Mouse (Mus musculus): ENCODE measurements around the gene Dclk2. TPM values are rescaled to one million over a fixed set of nuclear protein-coding genes. Genes with fewer than 3 reads are reported as not detected.

The Dclk2 gene
- polyA plus RNA-seq, 1 experiment from 2014 or later = 69.4 TPM

DNA sequence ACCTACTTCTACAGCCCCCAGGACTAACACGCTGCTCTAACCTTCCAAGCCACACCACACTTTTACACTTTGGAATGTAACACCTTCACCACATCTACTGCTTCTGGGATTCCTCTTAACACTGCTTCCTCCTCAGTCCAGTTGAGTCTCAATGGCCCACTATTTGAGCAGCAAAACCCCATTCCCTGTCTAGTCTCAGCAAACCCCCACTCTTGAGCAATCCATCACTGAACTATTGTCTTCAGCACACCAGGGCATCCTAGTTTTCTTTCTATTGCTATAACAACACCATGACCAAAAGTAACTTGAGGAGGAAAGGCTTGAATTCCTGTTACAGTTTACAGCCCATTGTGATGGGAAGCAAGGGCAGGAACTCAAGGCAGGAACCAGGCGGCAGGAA, 36.2 kb downstream of the Dclk2 start:
- H3K27me3 ChIP-seq = no peaks in the 10 kb centered on the region
- peaks cover 10% of the 10 kb centered on the region; the same call in 1 of the 2 replicates for H3K4me1 ChIP-seq (replicated peaks)
- H3K4me3 ChIP-seq = no peak overlapping the region
- no peaks in the 10 kb centered on the region for H3K36me3 ChIP-seq
- H3K27ac ChIP-seq (replicated peaks) = no peak overlapping the region
- no peak overlapping the region for H3K9ac ChIP-seq
- 82% methylated on average over 2 of the region's 2 CpGs for WGBS
- no peaks in the 10 kb centered on the region for H3K9me3 ChIP-seq
- no peak for ATAC-seq (ENCODE audit: low read depth)
- no peak overlapping the region for H3K4me2 ChIP-seq

- no peaks in the 10 kb centered on the region for H3K36me3 ChIP-seq
- H3K27me3 ChIP-seq = no peaks in the 10 kb centered on the region
- 78% methylated on average over 6 of the region's 6 CpGs for WGBS
- H3K27ac ChIP-seq (replicated peaks) = no peak overlapping the region
- H3K4me1 ChIP-seq (replicated peaks) = peaks cover 10% of the 10 kb centered on the region; the same call in 1 of the 2 replicates
- H3K9me3 ChIP-seq = no peaks in the 10 kb centered on the region
- H3K4me2 ChIP-seq = no peak overlapping the region
- H3K9ac ChIP-seq = no peak overlapping the region
- no peak overlapping the region for H3K4me3 ChIP-seq
- no peak for ATAC-seq (ENCODE audit: low read depth)
Observed at GRCm38 (mm10) chr3:86883985-86884384, 36.7 kb downstream of the Dclk2 start.

GRCm38 (mm10) chr3:86875912-86876311, 44.7 kb downstream of the Dclk2 start:
- H3K27ac ChIP-seq (replicated peaks) = no peak overlapping the region
- WGBS = 65% methylated on average over 5 of the region's 5 CpGs
- H3K9me3 ChIP-seq = no peaks in the 10 kb centered on the region
- H3K27me3 ChIP-seq = no peaks in the 10 kb centered on the region
- no peak overlapping the region for H3K4me2 ChIP-seq
- H3K9ac ChIP-seq = no peak overlapping the region
- no peak overlapping the region for H3K4me3 ChIP-seq
- no peaks in the 10 kb centered on the region for H3K36me3 ChIP-seq
- H3K4me1 ChIP-seq (replicated peaks) = peaks cover 20% of the 10 kb centered on the region
- no peak for ATAC-seq (ENCODE audit: low read depth)

- Histone ChIP-seq H3K4me1 (replicated peaks) (peaks cover 30% of the 10 kb centered on the region), H3K36me3 (no peaks in the 10 kb centered on the region), H3K27ac (replicated peaks) (peak overlapping the region; percentile 50; the same call in 1 of the 2 replicates), H3K4me3 (no peak overlapping the region), H3K9ac (no peak overlapping the region), H3K27me3 (no peaks in the 10 kb centered on the region), H3K4me2 (no peak overlapping the region), H3K9me3 (no peaks in the 10 kb centered on the region)
- 34% methylated on average over 6 of the region's 6 CpGs for WGBS
- ATAC-seq (ENCODE audit: low read depth) = peak; percentile 42
Observed at GRCm38 (mm10) chr3:86873092-86873600, 47.5 kb downstream of the Dclk2 start.

DNA sequence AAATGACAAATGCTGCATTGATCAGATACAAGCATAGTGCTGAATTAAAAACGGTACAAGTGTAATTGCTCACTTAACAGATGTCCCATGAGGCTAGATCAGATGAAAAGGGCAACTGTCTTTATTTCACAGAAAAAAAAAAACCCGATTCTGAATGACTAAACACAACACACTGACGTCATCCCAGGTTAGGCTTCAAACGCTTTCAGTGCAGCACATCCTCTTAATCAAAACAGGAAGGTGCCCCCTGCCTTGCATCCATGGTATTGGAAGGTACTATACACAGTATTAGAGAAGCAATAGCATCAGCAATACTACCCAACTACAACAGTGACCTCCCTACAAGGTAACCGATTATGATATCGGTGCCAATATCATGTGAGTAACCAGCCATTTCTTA, 49.7 kb downstream of the Dclk2 start:
- no peak overlapping the region for H3K9ac ChIP-seq
- no peaks in the 10 kb centered on the region for H3K27me3 ChIP-seq
- no peaks in the 10 kb centered on the region for H3K36me3 ChIP-seq
- no peak overlapping the region for H3K4me3 ChIP-seq
- no peaks in the 10 kb centered on the region for H3K9me3 ChIP-seq
- ATAC-seq (ENCODE audit: low read depth) = no peak
- no peak overlapping the region for H3K4me2 ChIP-seq
- 60% methylated on average over 6 of the region's 6 CpGs for WGBS
- H3K4me1 ChIP-seq (replicated peaks) = peaks cover 32% of the 10 kb centered on the region
- H3K27ac ChIP-seq (replicated peaks) = no peak overlapping the region

- Histone ChIP-seq H3K27ac (replicated peaks) (0 out of 2 replicates have a peak overlapping the region, but pooled peaks have one; percentile 33), H3K27me3 (no peaks in the 10 kb centered on the region)
- WGBS = 8% methylated on average over 3 of the region's 3 CpGs
Observed at GRCm38 (mm10) chr3:86870411-86870810, 50.2 kb downstream of the Dclk2 start.

DNA sequence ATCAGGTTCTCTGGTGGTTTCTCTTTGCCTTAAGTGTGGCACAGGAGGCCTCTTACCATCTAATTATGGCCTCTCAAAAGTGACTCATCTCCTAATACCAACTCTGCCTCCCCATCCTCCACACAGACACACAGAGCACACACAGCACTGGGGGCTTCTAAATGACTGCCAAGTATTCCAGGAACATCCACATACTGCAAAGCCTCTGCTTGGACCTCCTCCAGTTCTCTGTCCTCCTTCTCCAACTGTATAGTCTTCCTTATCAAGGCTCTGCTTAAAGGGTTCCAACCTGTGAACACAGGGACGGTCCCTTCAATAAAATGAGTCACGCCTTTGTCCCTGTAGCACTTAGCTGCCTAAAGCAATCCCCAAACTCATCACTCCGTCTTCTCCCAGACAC, 51.9 kb downstream of the Dclk2 start:
- Histone ChIP-seq H3K27me3 (no peaks in the 10 kb centered on the region), H3K4me3 (no peak overlapping the region), H3K36me3 (no peaks in the 10 kb centered on the region), H3K4me1 (replicated peaks) (peaks cover 31% of the 10 kb centered on the region), H3K9ac (no peak overlapping the region), H3K9me3 (no peaks in the 10 kb centered on the region), H3K27ac (replicated peaks) (no peak overlapping the region), H3K4me2 (no peak overlapping the region)
- no peak for ATAC-seq (ENCODE audit: low read depth)
- 74% methylated on average over 3 of the region's 3 CpGs for WGBS

More at GRCm38 (mm10) chr3:86870411-86870810, 50.2 kb downstream of the Dclk2 start:
- Histone ChIP-seq H3K9ac (no peak overlapping the region), H3K4me2 (no peak overlapping the region), H3K4me3 (no peak overlapping the region), H3K9me3 (no peaks in the 10 kb centered on the region), H3K36me3 (no peaks in the 10 kb centered on the region), H3K4me1 (replicated peaks) (peaks cover 32% of the 10 kb centered on the region)
- ATAC-seq (ENCODE audit: low read depth) = no peak

- peak; percentile 40 for ATAC-seq (ENCODE audit: low read depth)
- Histone ChIP-seq H3K9ac (0 out of 2 replicates have a peak overlapping the region, but pooled peaks have one; percentile 32), H3K4me2 (peak overlapping the region; percentile 35), H3K36me3 (no peaks in the 10 kb centered on the region), H3K9me3 (no peaks in the 10 kb centered on the region), H3K27ac (replicated peaks) (peak overlapping the region; percentile 42), H3K27me3 (no peaks in the 10 kb centered on the region), H3K4me3 (no peak overlapping the region), H3K4me1 (replicated peaks) (peaks cover 58% of the 10 kb centered on the region)
- WGBS = 17% methylated on average over 10 of the region's 10 CpGs
Observed at GRCm38 (mm10) chr3:86863327-86864008, 57.2 kb downstream of the Dclk2 start.

- peak overlapping the region; percentile 32; the same call in 1 of the 2 replicates for H3K9ac ChIP-seq
- no peaks in the 10 kb centered on the region for H3K27me3 ChIP-seq
- peak overlapping the region; percentile 42 for H3K27ac ChIP-seq (replicated peaks)
- ATAC-seq (ENCODE audit: low read depth) = peak; percentile 88
- no peaks in the 10 kb centered on the region for H3K9me3 ChIP-seq
- no peaks in the 10 kb centered on the region for H3K36me3 ChIP-seq
- H3K4me1 ChIP-seq (replicated peaks) = peaks cover 63% of the 10 kb centered on the region
- H3K4me3 ChIP-seq = no peak overlapping the region
- peak overlapping the region; percentile 35 for H3K4me2 ChIP-seq
- WGBS = 9% methylated on average over 3 of the region's 3 CpGs
Observed at GRCm38 (mm10) chr3:86862939-86863311, 57.7 kb downstream of the Dclk2 start.

GRCm38 (mm10) chr3:86862245-86862938, 58.3 kb downstream of the Dclk2 start:
- Histone ChIP-seq H3K9ac (0 out of 2 replicates have a peak overlapping the region, but pooled peaks have one; percentile 32), H3K27me3 (no peaks in the 10 kb centered on the region), H3K4me2 (peak overlapping the region; percentile 35), H3K4me3 (no peak overlapping the region), H3K9me3 (no peaks in the 10 kb centered on the region), H3K4me1 (replicated peaks) (peaks cover 68% of the 10 kb centered on the region), H3K27ac (replicated peaks) (peak overlapping the region; percentile 42), H3K36me3 (no peaks in the 10 kb centered on the region)
- ATAC-seq (ENCODE audit: low read depth) = peak; percentile 25
- 45% methylated on average over 10 of the region's 10 CpGs for WGBS

- ATAC-seq (ENCODE audit: low read depth) = no peak
- H3K27me3 ChIP-seq = no peaks in the 10 kb centered on the region
- no peaks in the 10 kb centered on the region for H3K36me3 ChIP-seq
- H3K27ac ChIP-seq (replicated peaks) = no peak overlapping the region
- 80% methylated on average over 2 of the region's 2 CpGs for WGBS
- H3K4me3 ChIP-seq = no peak overlapping the region
- H3K9ac ChIP-seq = no peak overlapping the region
- no peaks in the 10 kb centered on the region for H3K9me3 ChIP-seq
- H3K4me2 ChIP-seq = no peak overlapping the region
- peaks cover 71% of the 10 kb centered on the region for H3K4me1 ChIP-seq (replicated peaks)
Observed at GRCm38 (mm10) chr3:86859791-86860190, 60.9 kb downstream of the Dclk2 start.

DNA sequence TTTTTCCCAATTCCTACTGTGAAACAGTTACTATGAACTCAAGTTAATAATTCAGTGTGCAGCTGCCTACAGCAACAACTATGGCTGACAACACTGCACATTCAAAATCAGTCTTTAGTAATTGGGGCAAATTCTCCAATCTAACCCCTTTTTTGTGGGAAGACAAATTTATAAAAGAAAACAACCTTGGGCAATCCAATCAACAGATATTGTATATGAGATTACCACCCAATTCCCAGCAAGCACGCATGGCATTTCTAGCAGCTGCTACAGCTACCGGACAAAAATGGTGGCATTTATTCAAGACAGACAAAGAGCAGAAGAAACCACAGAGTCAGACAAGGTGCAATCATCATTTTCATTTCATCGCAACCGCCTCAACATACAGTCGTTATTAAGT, 62.0 kb downstream of the Dclk2 start:
- no peaks in the 10 kb centered on the region for H3K36me3 ChIP-seq
- no peak overlapping the region for H3K4me3 ChIP-seq
- H3K9ac ChIP-seq = no peak overlapping the region
- no peak overlapping the region for H3K27ac ChIP-seq (replicated peaks)
- H3K27me3 ChIP-seq = no peaks in the 10 kb centered on the region
- peaks cover 71% of the 10 kb centered on the region for H3K4me1 ChIP-seq (replicated peaks)
- no peak for ATAC-seq (ENCODE audit: low read depth)
- no peak overlapping the region for H3K4me2 ChIP-seq
- H3K9me3 ChIP-seq = no peaks in the 10 kb centered on the region
- WGBS = 79% methylated on average over 5 of the region's 5 CpGs
